Mouse (Mus musculus) gastrocnemius, postnatal 10 days (tissue): ENCODE measurements around the gene Maz. TPM values are rescaled to one million over a fixed set of nuclear protein-coding genes. Genes with fewer than 3 reads are reported as not detected.

ENCODE experiments used
- DNase-seq: peaks from one replicate; pipeline ENCODE4 v3.0.0; 2021; ENCODE audit warnings: mixed read lengths
- total RNA-seq, 2 experiments: library from RNA; stranded (reverse); gene quantifications; 2 replicates each; pipeline ENCODE4 v1.2.3; 2021

The Maz gene
- total RNA-seq, 2 experiments from 2014 or later, result 75.6 to 92.8 TPM

DNA sequence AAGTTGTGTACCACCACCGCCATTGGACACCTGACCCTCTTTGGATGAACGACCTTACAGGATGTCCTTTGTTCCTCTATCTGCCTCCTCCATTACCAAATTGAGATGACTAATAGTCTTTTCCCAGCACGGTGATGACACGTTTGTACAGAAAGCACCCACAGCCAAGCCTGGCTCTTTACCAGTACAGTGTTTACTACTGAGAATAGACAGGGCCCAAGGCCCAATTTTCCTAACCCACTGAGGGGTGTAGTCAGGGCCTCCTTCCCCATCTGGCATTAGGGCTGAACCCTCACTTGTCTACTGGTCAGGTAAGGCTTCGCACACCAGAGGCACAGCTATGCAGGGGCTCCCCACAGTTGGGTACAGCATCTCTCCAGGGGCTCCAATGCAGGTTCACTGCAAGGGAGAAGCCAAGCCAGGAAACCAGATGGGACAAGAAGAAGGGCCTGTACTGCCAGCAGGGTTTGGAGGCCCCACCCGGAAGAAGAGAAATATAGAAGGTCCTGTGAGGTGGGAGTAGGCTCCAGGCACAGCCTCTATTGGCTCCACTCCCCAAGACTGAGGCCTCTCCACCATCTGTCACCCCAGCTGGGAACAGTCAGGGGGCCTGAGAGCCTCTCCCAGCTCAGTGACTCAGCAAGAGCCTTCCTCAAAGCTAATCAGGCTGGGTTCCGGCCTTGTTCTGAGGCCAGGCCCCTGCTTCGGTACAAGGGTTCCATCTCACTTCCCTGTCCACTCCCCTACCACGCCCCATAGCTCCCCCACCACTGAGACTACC lies 18.4 kb downstream of the Maz start:
- peak; percentile 42 for DNase-seq

DNA sequence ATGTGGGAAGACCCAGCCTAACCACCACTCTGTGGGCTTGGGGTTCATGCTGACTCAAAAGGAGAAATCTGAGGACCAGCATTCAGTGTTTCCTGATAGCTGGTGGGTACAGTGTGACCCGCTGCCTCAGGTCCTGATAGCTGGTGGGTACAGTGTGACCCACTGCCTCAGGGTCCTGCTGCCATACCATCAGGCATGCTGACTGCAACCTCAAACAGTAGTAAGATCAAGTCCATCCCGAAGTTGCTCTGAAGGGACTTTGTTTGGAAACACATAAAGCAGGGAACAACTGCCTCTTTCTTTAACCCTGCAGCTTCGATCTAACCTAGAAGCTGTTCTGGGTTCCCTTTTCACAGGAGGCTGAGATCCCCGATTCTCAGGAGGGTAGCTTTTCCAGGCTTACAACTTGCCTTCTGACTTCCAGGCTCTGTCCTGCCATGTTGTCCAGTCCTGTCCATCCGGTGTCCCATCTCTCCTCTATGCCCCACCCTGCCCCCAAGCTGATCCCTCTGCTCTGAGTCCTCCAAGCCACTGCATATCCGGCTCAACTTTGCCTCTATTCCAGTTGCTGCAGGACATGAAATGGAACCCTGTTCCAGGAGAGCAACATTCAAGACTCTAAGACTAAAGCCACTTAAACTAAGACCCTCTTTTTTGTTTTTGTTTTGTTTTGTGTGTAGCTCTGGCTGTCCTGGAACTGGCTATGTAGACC lies 19.4 kb downstream of the Maz start:
- DNase-seq, result no peak

DNA sequence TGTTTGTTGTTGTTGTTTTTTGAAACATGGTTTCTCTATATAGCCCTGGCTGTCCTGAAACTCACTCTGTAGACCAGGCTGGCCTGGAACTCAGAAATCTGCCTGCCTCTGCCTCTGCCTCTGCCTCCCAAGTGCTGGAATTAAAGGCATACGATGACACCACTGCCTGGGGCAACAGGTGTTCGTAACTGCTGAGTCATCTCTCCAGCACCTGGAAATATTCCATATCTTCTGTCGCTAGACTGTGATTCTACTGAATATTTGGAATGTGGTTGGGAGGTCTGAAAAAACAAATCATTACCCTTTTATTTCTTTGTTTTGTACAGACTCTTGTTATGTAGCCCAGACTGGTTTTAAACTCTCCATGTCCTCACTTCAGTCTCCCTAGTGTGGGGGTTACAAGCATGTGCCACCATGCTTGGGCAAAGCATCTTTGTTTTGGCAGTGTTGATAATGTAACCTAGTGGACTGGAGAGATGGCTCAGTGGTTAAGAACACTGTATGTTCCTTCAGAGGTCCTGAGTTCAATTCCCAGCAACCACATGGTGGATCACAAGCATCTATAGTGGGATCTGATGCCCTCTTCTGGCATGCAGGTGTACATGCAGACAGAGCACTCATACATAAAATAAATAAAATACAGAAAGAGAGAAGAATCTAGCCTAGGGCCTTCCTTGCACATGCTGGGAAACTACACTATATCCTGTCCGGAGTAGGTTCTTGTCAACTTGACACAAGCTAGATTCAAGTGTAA lies 22.5 kb downstream of the Maz start:
- no peak for DNase-seq

DNA sequence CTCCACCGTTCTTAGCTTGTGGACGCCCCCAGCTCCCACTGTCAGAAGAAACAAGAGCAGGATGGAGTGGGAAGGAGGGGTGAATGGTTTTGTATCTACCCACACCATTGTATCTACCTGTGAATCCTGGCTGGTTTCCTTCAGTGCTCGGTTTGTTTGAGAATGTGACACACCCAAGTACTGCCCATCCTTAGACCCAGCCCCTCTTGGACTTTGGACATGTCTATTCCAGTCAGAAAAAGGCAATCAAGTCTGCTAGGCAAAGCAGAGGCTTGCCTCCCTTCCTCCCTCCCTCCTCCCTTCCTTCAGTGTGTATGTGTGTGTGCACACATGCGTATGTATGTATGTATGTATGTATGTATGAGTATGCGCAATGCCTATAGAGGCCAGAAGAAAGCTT lies 23.2 kb downstream of the Maz start:
- no peak for DNase-seq

DNA sequence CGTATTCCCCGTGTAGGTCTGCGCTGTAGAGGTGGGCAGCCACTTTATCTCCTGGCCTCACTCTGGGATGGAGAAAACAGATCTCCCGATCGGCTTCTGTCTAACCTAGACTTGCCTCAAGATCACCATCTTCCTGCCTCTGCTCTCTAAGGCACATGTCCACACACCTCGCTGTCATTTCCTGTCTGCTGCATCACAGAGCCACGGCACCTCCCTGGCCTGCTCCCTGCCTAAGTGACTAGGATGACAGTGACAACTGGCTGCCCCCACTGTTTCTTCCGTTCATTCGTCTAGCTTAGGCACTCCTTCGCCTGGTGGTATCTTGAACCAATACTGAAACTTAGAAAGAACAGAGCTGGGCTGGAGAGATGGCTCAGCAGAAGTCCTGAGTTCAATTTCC lies 27.3 kb downstream of the Maz start:
- DNase-seq, result no peak

DNA sequence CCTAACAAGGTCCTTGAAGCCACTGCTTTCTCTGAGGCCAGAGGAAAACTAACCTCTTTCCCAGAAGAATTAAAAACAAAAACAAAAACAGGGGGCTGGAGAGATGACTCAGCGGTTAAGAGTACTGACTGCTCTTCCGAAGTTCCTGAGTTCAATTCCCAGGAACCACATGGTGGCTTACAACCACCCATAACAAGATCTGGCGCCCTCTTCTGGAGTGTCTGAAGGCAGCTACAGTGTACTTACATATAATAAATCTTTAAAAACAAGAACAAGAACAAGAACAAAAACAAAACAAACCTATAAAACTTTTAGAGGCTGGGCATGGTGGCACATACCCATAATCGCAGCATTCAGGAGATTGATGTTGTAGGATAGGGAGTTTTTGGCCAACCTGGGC lies 30.4 kb downstream of the Maz start:
- no peak for DNase-seq

DNA sequence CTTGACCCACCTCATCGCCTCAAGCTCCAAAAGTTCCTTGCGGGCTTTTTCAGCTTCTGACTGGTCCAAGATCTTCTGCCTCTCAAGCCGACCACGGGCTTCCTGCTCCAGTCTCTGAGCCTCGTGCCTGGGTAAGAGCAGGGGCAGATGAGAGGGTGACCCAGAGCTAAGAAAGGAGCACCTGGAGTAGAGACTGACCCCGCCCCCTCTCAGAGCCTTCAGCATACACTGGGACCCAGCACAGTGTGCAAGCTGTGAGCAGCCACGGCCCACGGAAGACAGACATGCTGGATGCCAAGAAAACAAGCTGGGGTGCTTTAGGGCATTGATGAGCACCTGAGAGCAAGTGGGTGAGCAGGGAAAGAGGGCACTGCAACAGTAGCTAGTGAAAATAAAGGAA lies 38.0 kb downstream of the Maz start:
- DNase-seq, result no peak

DNA sequence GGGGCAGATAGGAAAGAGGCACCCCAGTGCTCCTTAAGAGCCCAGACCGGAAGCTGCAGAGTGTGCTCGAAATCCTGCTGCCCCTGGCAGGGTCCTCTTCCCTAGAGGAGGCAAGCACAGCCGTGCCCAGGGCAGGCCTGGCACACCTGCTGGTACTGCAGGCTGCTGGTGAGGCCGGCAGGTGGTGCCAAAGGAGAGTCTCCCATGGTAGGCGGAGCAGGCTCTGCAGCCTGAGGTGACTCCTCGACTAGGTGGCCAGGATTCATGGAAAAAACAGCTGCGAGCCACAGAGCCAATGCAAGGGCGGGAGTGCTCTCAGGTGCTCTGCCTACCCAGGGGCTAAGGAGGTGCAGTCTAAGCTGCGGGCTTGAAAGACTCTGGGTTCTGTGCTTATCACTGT lies 40.5 kb downstream of the Maz start:
- peak; percentile 48 for DNase-seq

DNA sequence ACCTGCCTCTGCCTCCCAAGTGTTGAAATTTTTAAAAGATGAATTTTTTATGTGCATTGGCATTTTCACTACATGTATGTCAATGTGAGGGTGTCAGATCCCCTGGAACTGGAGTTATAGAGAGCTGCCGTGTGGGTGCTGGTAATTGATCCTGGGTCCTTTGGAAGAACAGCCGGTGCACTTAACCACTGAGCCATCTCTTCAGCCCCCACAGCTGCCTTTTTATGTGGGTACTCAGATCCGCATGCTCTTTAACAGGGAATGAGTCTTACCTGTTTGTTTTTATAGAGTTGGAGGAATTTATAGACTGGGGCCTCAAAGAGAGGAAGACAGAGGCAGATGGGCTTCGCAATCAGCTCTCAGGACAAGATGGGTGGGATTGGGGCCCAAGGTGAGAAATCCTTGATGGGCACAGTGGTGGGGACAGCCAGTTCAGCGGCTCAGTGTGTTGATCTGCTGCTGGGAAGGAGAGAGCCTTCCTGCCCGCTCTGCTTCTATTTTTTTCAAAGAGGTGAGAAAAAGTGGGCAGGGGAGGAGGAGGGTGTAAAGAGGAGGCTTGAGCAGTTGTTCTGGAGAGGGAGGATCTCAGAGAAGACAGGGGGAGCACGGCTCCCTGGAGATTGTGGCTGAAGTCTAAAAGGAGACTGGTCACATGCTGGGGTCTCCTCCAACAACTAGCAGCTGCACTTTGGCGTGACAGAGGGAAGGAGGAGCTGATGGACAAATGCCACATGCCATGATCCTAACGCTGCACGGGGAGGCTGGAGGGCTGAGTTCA lies 42.0 kb downstream of the Maz start:
- no peak for DNase-seq

DNA sequence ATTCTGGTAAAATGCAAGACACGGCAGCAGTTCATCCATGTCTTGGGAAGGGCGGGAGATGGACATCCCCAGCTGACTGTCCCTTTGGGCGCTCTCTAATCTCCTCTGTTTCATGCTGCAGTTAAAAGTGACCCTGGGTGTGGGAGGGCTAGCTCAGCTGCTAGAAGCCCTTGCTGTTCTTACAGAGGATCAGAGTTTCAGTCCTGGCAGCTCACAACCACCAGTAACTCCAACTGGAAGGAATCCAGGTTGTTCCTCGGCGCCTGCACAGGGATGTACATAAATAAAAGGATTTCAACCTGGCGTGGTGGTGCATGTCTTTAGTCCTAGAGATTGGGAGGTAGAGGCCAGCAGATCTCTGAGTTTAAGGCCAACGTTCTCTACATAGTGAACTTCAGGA lies 43.7 kb downstream of the Maz start:
- DNase-seq, result no peak

DNA sequence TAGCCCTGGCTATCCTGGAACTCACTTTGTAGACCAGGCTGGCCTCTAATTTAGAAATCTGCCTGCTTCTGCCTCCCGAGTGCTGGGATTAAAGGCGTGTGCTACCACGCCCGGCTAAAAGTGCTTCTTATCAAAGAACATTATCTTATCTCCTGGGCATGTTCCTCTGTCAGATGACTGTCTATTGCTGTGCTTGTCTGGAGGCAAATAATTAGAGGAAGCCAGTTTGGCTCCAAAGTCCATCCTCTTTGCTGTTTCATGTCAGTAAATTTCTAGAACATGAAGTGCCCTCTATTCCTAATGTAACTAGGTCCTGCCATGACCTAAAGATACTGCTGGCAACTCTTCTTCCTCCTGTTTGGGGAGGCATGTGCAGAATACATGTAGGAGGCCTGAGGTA lies 44.8 kb downstream of the Maz start:
- no peak for DNase-seq

DNA sequence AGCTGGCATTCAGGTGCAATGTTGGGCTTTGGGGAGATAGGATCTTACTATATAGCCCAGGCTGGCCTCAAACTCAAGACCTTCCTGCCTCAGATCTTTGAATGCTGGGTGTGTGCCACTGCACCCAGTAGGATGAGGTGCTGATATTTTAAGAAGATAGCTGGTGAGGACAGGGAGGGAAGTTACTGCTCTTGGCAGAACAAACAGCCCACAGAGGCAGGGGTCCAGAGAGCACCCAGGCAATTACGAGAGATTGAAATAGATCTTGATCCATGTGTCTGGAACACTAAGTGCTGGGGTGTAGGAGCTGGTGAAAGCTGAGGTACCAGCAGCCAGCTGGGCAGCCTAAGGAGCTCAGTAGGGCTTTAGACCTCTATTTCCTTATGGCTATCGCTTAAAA lies 45.2 kb downstream of the Maz start:
- no peak for DNase-seq

DNA sequence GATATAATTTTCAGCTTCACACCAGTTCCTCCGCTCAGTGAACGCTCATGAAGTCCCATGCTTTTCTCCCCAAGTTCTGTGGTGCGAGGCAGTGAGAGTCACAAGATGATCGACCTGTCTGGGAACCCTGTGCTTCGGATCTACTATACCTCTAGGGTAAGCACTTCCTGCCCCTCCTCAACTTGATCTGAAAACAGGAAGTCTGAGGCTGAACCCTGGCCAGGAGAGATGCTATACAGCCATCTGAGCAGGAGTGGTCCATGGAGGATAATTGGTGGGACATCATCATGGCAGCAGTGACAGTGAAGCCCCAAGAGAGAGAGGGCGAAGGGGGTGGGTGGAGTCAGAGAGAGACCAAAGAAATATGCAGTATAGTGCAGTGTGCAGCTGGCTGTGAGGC lies 48.0 kb downstream of the Maz start:
- no peak for DNase-seq

DNA sequence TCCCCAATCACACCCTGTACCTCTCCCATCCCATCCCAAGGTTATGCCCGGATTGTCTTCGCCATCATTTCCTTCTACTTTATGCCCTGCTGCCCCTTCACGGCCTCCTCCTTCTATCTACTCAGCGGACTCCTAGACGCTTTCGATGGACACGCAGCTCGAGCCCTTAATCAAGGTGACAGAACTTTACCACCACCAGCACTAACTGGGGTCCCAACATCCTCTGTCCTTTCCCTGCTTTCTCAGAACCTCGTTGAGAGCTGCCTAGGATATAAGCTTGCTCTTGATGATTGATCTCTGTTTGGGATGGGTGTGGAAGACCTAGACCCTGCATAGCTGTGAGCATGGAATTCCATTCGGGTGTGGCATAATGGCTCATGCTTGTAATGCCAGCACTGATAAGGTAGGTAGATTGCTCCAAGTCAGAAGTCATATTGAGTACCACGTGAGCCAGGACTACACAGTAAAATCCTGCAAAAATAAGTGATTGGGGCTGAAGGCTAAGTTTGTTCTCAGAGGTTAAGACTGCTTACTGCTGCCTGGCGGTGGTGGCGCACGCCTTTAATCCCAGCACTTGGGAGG lies 49.9 kb downstream of the Maz start:
- DNase-seq, result no peak

DNA sequence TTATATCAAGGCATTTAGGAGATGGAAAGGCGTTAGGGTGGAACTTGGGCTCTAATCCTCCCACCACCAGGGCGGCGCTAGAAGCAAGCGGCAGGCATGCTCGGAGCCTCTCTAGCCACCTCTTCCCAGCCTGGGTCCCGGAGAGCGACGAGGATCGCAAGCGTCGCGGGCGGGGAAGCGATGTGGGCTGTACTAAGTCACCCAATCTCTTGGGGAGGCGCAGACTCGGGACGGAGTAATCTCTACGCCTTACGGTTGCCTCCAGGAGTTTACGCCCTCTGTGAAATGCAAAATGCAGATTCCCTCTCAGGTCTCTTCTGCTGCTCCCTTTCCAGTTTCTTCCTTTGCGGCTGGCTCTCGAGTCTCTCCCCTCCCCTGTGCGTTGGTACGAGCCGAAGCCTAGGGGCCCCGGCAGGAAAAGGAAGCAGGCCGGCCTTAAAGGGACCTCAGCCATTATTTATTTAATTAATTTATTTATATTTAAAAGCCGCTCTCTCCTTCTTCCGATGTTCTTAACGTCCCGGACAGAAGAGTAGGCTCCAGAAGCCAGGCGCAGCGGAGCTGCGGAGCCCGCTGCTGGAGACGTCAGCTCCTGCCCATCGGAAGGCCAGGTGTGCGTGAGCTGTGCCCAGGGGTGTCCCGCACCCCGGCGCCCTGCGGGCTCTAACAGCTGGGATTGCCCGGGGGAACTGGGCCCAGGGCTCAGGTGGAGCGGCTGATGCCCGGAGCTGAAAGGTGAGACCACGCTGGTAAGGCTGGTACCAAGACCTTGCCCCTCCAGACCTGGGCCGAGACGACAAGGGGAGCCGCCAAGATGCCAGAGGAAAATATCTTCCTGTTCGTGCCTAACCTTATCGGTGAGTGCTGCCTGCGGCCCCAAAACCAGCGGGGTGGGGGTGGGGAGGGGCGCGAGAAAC lies 50.6 kb downstream of the Maz start, which contains the start of gene Cdiptos:
Cdiptos (minus strand) TSS at position 149 of the 917 bp plus-strand sequence.
- peak; percentile 98 for DNase-seq

DNA sequence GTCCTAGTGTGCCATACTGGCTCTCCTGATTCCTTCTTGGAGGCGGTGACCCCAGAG lies 51.1 kb downstream of the Maz start, which contains the start of gene Cdipt:
Cdipt (plus strand) TSS at position 22 of the 57 bp plus-strand sequence.
- DNase-seq, result no peak

DNA sequence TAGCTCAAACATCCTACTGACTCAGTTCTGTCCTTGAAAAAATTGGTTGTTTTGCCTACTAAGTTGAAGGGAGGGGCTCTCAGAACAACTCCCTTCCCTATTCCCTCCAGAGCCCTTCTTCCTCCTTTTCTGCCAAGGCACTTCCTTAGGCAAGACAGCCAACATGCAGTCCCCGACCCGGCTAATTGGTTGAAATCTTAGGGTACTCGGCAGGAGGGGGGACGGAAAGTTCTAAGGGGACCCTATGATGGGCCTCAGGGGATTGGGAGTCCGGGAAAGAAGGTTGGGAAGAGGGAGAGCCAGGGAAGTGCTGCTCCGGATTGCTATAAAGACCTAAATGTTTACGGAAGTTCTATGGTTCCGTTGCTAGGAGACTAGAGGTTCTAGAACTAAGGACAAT lies 51.3 kb downstream of the Maz start:
- DNase-seq, result no peak
